Mouse (Mus musculus) urinary bladder, adult 18-20 months (tissue): Measurements from ENCODE around the gene Syngr4.
"Not testable (repeated sequence)": the region's sequence is repeated elsewhere in the genome, so short reads cannot be mapped to it uniquely, and the experiment has no call there.

Source experiments
- DNase-seq, 2 experiments: peaks; one replicate each; pipeline ENCODE4 v3.0.0; 2022; ENCODE audit warnings: low spot score in 2 of 2, mixed read lengths in 2 of 2

Gene Syngr4

DNA sequence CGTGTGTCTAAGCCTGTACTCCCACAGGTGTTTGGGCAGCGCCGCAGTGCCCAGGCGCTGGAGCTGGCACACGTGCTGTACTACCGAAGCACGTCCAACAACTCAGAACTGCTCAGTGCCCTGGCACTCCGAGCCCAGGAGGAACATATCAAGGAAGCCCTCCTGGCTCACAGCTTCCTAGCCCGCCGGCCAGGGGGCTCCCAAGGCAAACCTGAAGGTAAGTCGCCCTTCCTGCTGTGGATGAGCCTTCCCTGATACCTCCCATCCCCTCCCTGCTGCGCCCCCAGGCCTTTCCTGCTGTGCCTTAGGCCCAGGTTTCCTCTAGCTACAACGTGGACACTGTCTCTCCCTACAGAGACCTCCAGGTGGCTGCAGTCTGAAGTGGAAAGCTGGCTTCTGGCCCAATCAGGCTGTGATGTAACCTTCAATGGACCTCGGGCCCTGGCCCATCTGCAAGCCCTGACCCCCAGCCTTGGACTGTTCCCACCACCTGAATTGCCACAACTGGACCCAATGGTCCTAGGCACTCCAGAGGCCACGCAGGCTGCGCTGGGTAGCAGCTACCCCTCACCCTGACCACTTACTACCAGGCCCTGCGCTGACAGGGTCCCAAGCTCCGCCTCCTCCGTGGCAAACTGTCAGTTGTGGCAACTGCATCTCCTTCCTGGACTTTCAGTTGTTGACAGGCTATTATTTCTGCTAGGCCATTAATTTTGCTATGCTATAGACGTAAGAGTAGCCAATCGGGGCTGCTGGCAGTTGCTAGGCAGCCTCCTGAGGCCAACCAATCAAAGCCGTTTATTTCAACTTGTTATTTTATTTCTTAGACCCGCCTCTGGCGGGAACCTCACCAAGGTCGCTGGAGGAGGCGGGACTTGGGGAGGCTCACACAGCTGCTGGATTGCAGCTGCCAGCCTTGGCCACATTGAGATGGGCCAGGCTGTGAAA lies 19.8 kb upstream of the Syngr4 start:
- peak in 1 of 2 experiments; percentile 70 for DNase-seq

GRCm38 (mm10) chr7:45915011-45915410 lies 18.5 kb upstream of the Syngr4 start:
- DNase-seq = no peak

DNA sequence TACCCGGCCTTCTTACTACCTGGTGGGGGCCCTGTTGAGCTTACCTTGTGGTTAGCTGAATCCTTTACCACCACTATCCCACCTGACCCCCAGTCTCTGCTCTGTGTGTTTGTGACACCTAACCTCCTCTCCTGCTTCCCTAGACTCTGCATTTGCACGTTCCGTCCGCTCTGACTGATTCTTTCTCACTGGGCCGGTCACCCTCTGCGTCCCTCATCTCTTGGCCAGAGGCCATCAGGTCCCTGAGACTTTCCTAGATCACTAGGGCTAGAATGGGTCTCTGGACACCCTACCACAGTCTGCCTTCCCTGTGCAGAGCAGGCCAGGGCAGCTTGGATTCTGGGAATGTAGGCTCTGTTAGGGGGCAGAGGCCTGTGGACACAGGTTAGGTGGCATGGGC lies 17.6 kb upstream of the Syngr4 start:
- no peak for DNase-seq

DNA sequence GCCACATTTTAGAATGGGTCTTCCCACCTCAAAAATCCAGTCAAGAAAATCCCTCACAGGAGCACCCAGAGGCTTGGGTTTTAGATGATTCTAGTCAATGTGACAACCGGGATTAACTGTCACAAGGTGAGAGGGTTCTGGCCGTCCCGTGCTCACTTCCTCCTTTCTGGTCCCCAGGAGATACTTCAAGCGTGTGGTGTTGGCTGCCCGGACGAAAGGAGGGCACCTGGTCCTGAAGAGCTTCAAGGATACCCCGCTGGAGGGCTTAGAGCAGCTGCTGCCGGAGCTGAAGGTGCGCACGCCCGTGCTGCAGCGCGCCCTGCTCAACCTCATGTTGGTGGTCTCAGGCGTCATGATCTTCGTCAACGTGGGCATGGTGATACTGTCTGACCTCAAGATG lies 12.6 kb upstream of the Syngr4 start:
- no peak for DNase-seq

DNA sequence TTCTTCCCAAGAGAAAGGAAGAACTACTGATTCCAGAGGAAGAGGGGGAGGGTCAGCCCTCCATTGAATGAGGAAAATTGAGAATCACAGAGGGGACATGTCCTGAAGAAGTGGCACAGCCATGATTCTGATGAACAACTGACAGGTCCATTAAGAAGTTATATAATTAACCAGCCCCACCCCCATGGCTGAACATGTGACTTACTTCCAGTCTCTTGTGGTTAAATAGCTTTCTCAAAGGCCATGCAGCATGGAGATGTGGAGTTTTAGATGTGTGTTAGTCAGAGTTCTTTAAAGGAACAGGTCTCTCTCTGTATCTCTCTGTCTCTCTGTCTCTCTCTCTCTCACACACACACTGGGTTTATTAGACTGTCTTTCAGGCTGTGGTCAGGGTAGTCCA lies 11.9 kb upstream of the Syngr4 start:
- no peak for DNase-seq

DNA sequence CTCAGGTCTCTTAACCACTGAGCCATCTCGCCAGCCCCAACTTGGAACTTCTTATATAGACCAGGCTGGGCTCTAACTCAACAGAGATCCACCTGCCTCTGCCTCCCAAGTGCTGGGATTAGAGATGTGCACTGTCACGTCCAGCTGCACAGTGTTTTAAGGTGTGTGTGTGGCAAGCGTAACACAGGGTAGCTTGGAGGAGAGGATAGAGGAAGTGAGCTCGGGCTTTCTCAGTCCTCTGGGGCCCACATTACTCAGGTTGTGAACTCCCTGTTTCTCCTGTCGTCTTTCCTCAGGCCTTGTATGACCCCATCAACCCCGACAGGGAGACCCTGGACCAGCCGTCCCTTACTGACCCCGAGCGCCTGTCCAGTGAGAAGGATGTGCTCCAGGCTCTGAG lies 10.1 kb upstream of the Syngr4 start:
- DNase-seq = no peak

DNA sequence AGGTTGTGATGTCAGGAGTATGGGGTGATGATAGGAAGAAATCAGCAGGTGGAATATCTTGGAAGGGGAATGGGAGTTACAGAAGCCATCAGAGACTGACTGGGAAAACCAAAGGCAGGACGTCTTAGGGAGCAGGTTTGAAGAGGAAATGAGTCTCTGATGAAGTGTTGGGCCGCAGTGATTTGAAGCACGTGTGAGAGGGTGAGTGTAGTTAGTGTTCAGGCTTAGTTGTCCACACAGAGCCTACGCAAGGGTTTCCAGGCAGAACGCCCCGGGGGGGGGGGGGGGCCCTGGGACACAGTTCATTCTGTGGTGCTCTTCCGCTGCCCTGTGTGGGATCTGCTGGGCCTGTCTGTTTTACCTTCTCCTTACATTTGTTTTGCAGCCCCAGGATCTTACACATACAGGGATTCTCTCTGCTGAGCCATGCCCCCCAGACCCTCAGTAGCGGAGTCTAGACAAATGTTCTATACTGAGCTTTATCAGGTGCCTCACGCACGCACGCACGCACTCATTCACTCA lies 6.0 kb upstream of the Syngr4 start:
- no peak for DNase-seq

DNA sequence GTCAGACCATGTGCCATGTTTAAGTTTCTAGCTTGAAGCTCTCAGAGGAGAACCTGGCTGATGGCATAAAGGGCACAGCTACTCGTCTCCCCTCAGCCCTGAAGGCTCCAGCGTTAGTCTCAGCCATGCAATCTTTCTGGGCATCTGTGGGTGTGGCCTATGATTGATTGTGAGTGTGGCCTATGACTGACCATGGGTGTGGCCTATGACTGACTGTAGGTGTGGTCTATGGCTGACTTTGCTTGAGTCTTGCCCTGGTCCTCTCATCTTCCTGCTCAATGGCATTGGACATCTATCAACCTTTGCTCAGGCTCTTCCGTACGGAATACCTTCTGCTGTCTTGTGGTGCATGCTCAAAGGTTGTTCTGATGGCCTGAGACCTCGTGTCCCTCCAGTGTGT lies 5.0 kb upstream of the Syngr4 start:
- no peak for DNase-seq

- not testable (repeated sequence) for DNase-seq
These were observed 1.6 kb upstream of the Syngr4 start for GRCm38 (mm10) chr7:45898125-45898524.

DNA sequence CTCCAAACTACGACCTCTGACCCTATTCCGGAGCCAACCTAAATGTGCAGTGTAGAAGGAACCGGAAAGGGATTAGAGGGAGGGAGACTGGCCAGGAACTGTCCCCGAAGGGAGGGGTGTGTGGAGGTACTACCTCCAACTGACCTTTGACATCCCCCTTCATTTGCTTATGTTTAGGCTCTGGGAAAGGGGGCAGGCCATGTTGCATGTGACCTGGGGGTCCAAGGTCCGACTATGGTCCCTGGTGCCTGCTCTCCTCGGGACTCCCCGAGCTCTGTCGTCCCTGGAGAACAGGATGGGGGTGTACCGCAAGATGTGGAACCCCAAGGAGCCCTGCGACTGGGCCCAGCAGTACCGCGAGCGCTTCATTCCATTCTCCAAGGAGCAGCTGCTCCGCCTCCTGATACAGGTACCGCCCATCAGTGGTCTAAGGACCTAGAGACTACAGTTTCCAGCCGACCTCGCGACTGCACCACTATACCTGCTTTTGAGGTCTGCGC lies 794 bp upstream of the Syngr4 start:
- DNase-seq = peak; percentile 29 to 59

DNA sequence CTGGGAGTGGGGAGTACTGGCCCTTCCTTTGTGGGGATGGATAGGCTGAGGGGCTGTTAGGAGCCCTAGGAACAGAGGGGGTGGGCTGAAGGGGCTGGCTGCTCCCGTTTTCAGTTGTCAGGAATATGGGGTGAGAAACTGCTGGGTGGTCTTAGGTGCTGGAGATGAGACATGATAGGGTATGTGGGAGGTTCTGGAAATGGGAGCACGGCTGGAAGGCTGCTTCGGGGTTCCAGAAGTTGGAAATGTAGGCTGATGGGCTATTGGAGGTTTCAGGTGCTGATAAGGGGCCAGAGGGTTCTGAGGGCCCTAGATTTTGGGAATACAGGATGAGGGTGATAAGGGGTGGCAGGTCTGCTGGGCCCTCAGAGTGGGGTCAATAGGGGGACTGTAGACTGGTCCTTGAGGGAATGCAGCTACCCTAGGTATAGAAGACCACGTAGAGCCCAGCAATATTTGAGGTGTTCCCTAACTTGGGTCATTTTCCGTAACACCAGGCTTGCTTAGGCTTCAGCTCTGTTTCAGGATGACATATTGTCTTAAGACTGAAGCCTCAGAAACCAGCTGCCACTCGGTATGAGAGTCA lies 490 bp downstream of the Syngr4 start:
- no peak for DNase-seq

DNA sequence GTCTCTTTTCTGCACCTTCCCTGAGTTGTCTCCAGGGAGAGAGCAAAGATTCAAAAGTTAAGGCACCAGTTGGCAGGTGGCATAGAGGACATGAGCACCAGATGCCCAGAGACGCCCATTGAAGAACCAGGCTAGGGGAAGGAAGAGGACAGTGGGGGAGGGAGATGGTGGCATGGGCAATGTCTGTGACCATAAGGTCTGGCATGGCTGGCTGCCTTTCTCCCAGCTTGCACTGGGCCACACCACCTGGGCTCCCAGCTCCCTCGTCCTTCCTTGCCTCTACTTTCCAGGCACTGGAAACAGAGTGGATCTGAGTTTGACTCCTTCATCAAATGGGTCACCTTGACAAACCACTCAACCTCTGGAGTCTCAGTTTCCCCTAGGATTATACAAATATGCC lies 3.9 kb downstream of the Syngr4 start:
- no peak for DNase-seq

DNA sequence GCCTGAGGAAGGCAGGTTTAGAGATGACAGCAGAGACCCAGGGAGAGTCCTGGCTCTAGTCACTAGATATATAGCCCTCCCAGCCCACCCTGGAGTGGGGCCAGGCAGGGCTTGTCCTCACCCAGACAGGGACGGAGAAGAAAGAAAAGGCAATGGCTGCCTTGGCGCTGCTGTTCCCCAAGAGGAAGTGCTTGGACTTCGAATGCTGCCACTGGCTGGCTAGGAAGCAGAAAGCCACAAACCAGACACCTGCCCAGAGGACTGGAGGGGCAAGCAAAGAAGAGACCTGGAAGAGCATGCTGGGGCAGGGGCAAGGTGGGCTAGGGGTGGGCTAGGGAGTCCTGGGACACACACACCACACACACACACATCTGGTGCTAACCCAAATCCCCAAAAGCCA lies 9.3 kb downstream of the Syngr4 start:
- DNase-seq = no peak

DNA sequence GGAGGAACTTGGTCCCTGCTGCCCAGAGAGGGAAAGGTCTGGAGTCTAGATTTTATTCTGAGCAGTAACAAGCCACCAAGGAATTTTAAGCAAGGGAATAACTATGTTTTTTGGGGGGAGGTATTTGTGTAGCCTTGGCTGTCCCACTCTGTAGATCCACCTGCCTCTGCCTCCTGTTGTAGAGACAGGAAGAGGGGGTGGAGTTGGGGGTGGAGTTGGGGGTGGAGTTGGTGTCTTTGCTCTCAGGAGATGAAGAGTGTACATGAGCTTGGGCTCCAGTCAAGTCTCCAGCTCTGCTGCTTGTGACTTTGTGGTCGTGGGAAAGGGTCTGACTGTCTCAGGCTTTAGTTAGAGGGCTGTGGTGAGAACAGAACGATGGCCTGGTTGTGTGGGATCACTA lies 15.5 kb downstream of the Syngr4 start:
- no peak for DNase-seq

- no peak for DNase-seq
These were observed 16.0 kb downstream of the Syngr4 start for GRCm38 (mm10) chr7:45880531-45880930.

GRCm38 (mm10) chr7:45878278-45878677 lies 18.2 kb downstream of the Syngr4 start, which contains the start of gene Grin2d:
Grin2d (minus strand) TSS chr7:45878378.
- DNase-seq = not testable (repeated sequence)

DNA sequence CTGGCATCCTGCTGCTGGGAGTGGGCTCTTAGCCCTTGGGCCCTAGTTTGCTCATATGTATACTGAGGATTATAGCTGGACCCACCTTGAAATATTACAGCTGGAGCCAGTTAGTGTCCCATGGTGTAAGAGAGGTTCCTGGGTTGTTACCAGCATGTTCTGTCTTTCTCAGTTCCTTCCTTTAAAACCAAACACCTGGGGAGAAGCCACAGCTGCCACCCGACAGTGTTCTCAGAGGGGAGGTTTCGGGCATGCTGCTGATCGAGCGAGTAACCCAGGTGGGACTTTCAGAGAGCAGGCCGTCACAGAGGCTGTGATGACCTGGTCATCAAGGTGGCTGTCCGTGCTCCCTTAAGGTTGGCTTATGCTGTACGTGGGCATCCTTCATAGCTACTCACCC lies 19.6 kb downstream of the Syngr4 start:
- no peak for DNase-seq

GRCm38 (mm10) chr7:45873061-45873947 lies 23.2 kb downstream of the Syngr4 start:
- DNase-seq = peak; percentile 50 to 77

DNA sequence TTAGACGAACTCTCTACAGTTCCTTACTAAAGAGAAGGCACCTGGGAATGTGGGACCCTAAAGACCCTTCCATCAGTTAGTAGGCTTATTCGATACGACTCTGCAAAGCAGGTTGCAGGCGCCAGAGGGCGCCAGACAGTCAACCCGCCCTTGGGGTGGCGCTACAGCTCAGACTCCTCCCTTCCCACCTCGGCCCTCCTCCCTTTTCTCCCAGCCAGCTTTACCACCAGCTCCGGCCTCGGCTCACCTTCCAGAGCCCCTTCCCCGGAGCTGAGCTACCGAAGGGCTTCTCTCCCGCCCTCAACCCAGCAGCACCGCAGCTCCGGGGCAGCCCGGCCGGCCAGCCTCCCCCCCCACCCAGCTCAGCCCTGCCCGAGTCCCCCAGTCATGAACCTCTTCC lies 23.9 kb downstream of the Syngr4 start, which contains the start of gene Kdelr1:
Gene Kdelr1 (plus strand): TSS at position 149 of the 400 bp plus-strand sequence.
- peak; percentile 78 to 80 for DNase-seq

DNA sequence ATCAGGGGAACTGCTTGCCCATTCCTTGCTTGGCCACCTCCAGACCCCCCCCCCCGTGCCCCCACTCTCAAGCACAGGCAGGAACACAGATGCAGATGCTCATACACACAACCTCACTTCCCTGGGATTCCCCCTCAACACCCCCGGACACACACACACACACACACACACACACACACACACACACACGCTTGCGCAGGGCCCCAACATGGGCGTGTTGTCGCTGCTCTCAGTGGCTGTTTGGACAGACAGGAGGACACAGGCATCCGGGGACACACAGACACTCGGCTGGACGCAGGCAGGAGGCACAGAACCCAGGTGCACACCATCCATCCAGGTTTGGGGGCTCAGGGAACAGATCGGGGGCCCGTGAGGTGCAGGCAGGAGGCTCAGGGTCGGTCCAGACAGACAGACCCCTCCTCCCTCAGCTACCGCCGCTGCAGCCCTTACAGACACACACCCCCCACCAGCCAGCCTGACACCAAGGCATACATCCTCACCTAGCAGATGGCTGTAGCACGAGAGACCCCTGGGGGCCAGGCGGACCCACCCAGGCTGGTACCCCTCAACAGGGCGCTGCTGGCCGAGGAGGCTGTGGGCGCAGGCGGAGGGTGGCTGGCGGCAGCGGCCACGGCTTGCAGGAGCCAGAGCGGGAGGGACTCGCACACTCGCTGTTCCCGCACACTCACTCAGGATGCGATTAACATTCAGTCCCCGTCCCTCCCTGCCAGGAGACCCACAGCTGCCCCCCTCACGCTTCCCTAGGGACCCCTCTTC lies 26.0 kb downstream of the Syngr4 start:
- no peak for DNase-seq

GRCm38 (mm10) chr7:45869787-45870186 lies 26.7 kb downstream of the Syngr4 start:
- DNase-seq = no peak
